Mouse (Mus musculus): ENCODE results near the gene Stambp.
"Not testable (repeated sequence)": the region's sequence is repeated elsewhere in the genome, so short reads cannot be mapped to it uniquely, and the experiment has no call there.

Stambp gene

GRCm38 (mm10) chr6:83572671-83573070 is at the start of gene Stambp:
Gene Stambp (minus strand): TSS chr6:83572729.
- DNase-seq (ENCODE audit: low read depth, low spot score): no peak

GRCm38 (mm10) chr6:83619955-83620354 is 47.4 kb upstream of the Stambp start:
- no peak for DNase-seq (ENCODE audit: low read depth, low spot score)

- DNase-seq (ENCODE audit: low read depth, low spot score): no peak
These were observed 45.2 kb upstream of the Stambp start for GRCm38 (mm10) chr6:83617581-83618335.

GRCm38 (mm10) chr6:83616512-83616911 is 44.0 kb upstream of the Stambp start:
- no peak for DNase-seq (ENCODE audit: low read depth, low spot score)

- no peak for DNase-seq (ENCODE audit: low read depth, low spot score)
These were observed 41.9 kb upstream of the Stambp start for GRCm38 (mm10) chr6:83614469-83614868.

- no peak for DNase-seq (ENCODE audit: low read depth, low spot score)
These were observed 40.4 kb upstream of the Stambp start for GRCm38 (mm10) chr6:83612976-83613375.

- DNase-seq (ENCODE audit: low read depth, low spot score): no peak
These were observed 27.2 kb upstream of the Stambp start for GRCm38 (mm10) chr6:83599636-83600174.

- DNase-seq (ENCODE audit: low read depth, low spot score): peak; percentile 42
These were observed 26.6 kb upstream of the Stambp start for GRCm38 (mm10) chr6:83599060-83599550.

GRCm38 (mm10) chr6:83598646-83599045 is 26.1 kb upstream of the Stambp start:
- peak; percentile 70 for DNase-seq (ENCODE audit: low read depth, low spot score)

- DNase-seq (ENCODE audit: low read depth, low spot score): no peak
These were observed 25.5 kb upstream of the Stambp start for GRCm38 (mm10) chr6:83597988-83598387.

GRCm38 (mm10) chr6:83595035-83595434 is 22.5 kb upstream of the Stambp start:
- DNase-seq (ENCODE audit: low read depth, low spot score): no peak

- no peak for DNase-seq (ENCODE audit: low read depth, low spot score)
These were observed 21.4 kb upstream of the Stambp start for GRCm38 (mm10) chr6:83593896-83594295.

- DNase-seq (ENCODE audit: low read depth, low spot score): no peak
These were observed 19.5 kb upstream of the Stambp start for GRCm38 (mm10) chr6:83592051-83592450.

- DNase-seq (ENCODE audit: low read depth, low spot score): no peak
These were observed 17.8 kb upstream of the Stambp start for GRCm38 (mm10) chr6:83590301-83590700.

GRCm38 (mm10) chr6:83587191-83587590 is 14.7 kb upstream of the Stambp start:
- not testable (repeated sequence) for DNase-seq (ENCODE audit: low read depth, low spot score)

- DNase-seq (ENCODE audit: low read depth, low spot score): not testable (repeated sequence)
These were observed 12.8 kb upstream of the Stambp start for GRCm38 (mm10) chr6:83585328-83585727.

GRCm38 (mm10) chr6:83583591-83583990 is 11.1 kb upstream of the Stambp start:
- no peak for DNase-seq (ENCODE audit: low read depth, low spot score)

GRCm38 (mm10) chr6:83582938-83583270 is 10.4 kb upstream of the Stambp start:
- peak; percentile 78 for DNase-seq (ENCODE audit: low read depth, low spot score)

GRCm38 (mm10) chr6:83582135-83582937 is 9.8 kb upstream of the Stambp start:
- DNase-seq (ENCODE audit: low read depth, low spot score): no peak

GRCm38 (mm10) chr6:83577534-83577933 is 5.0 kb upstream of the Stambp start:
- DNase-seq (ENCODE audit: low read depth, low spot score): no peak

GRCm38 (mm10) chr6:83575609-83576008 is 3.1 kb upstream of the Stambp start:
- DNase-seq (ENCODE audit: low read depth, low spot score): no peak
